Comparison of ENCODE assay signal across 11 mouse cellular contexts in the genomic region with DNA sequence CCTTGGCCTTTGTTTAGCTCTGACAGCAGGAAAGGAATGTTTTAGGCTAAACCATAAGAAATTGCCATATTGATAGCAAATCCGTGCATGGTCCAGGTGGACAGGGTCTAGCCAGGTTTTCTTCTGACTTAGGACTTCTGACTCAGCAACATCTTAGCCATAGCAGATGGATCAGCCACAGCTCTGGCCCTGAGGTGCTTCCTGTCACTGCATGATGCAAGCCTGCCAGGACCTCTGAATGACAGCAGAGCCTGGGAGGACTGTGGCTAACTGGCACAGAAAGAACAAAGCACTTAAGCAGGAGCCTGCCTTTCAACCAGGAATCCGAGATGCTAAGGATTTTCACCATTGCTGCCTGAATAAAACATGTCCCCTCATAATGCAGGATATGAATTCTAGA.
DNase-seq lines count a peak whose midpoint lies in the region; ATAC-seq and TF ChIP-seq lines count a peak whose summit lies in the region.
"Had no signal": no experiment of that assay in that cellular context is flagged by ENCODE, and none has a peak within 500 bp of the region (broad histone marks: within the 10 kb centered on the region; RNA-seq: fewer than 3 reads in every experiment).

No protein-coding gene starts in this region.

- H3K4me1 ChIP-seq in forebrain, embryonic 10.5 days, result peaks cover 11% of the 10 kb centered on the region
- no peaks in the 10 kb centered on the region; the same call in 1 of the 2 replicates for H3K4me1 ChIP-seq in hindbrain, postnatal 0 days (ENCODE audit: insufficient read depth, low read length)

- 29% methylated on average over 2 of the region's 2 CpGs for WGBS in forebrain, embryonic 10.5 days
- WGBS in hindbrain, postnatal 0 days, result 33% methylated on average over 2 of the region's 2 CpGs

- H3K27ac ChIP-seq in forebrain, embryonic 10.5 days, result peak overlapping the region; percentile 21
- H3K27ac ChIP-seq in hindbrain, postnatal 0 days, result no peak overlapping the region
- H3K27ac ChIP-seq: macrophage had no signal

- H3K36me3 ChIP-seq in forebrain, embryonic 10.5 days (replicated peaks), result no peaks in the 10 kb centered on the region
- no peaks in the 10 kb centered on the region for H3K36me3 ChIP-seq in hindbrain, postnatal 0 days (ENCODE audit: insufficient read depth, low read length)

- no peak overlapping the region for H3K4me2 ChIP-seq in hindbrain, postnatal 0 days (ENCODE audit: low read depth, low read length)

- H3K9me3 ChIP-seq in forebrain, embryonic 10.5 days, result no peaks in the 10 kb centered on the region
- no peaks in the 10 kb centered on the region for H3K9me3 ChIP-seq in hindbrain, postnatal 0 days (ENCODE audit: low read length)

- no peak overlapping the region for H3K9ac ChIP-seq in hindbrain, postnatal 0 days (replicated peaks; ENCODE audit: low read length)

- peak; percentile 82 for ATAC-seq in hindbrain, postnatal 0 days
- no peak for ATAC-seq in activated CD4-positive, CD25-positive, alpha-beta regulatory T cell, adult 4 months

- TF ChIP-seq CTCF in hindbrain, postnatal 0 days (IDR thresholded peaks at IDR 0.05; ENCODE audit: low read depth), result no peak

- DNase-seq in 3T3-L1 (ENCODE audit: low read depth, low spot score) (peak; percentile 59), MN1 (ENCODE audit: low spot score) (no peak)
- peak; percentile 74 to 87 for DNase-seq in cerebellum, adult 18-20 months
- DNase-seq in forebrain, embryonic 10.5 days (ENCODE audit: extremely low spot score, low spot score), result no peak
- peak; percentile 46 for DNase-seq in hindbrain, postnatal 0 days (ENCODE audit: low spot score)
- DNase-seq in neural tube, embryonic 10.5 days (ENCODE audit: extremely low spot score, low spot score), result no peak
- no peak for DNase-seq in heart, adult 11 months
- DNase-seq: kidney, postnatal 36 days; liver had no signal

- no peak overlapping the region for H3K4me3 ChIP-seq in forebrain, embryonic 10.5 days
- H3K4me3 ChIP-seq in hindbrain, postnatal 0 days (ENCODE audit: low read length), result no peak overlapping the region

- no peaks in the 10 kb centered on the region for H3K27me3 ChIP-seq in forebrain, embryonic 10.5 days (ENCODE audit: poor library complexity, severe bottlenecking)
- no peaks in the 10 kb centered on the region for H3K27me3 ChIP-seq in hindbrain, postnatal 0 days (ENCODE audit: insufficient read depth, low read length)

Comparison
In these comparisons a context has a peak if more than half of its experiments do, and no peak if none do; other contexts are left out.
1. DNase-seq: peak in 3T3-L1 (single experiment), cerebellum, adult 18-20 months (2 of 2) and hindbrain, postnatal 0 days (single experiment); none in forebrain, embryonic 10.5 days (single experiment), neural tube, embryonic 10.5 days (single experiment), heart, adult 11 months (single experiment) and MN1 (single experiment).